Mouse (Mus musculus): Measurements from ENCODE around the gene Chst15. TPM values are rescaled to one million over a fixed set of nuclear protein-coding genes. Genes with fewer than 3 reads are reported as not detected.

Gene Chst15
- total RNA-seq, 2 experiments from 2014 or later = 34.1 to 34.7 TPM

DNA sequence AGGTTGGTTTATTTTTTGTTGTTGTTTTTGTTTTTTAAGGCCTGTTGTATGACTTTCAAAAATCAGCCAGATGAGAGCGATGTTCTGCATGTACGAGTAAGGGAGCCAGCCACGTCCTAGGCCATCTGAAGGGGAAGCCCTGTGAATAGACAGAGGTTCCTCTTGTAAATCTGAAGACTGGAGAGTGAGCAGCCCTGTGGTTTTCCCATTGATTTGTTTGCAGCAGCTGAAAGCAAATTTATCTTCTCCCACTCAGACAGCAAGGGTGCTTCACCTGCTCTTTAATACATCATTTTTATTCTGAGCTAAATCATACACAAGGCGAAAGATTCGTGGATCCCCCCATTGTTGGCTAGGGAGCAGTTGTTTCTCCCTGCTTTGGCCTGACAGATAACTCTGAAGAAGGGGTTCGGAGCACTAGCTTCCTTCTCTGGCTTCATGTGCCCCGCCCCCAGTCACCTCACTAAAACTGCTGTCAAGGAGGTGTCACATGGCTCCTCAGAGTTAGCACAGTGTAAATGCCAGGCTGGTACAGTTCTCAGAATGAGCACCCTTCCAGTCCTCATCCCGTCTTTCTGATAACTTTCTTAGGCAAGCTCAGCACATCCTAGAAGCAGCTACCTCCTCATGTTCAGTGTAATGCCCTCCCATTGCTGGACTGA lies 12.5 kb downstream of the Chst15 start:
- intact Hi-C loops (cut with DNase I) = no loop called here
- no peak for DNase-seq

GRCm38 (mm10) chr7:132303988-132304387 lies 13.0 kb downstream of the Chst15 start:
- intact Hi-C loops (cut with DNase I) = no loop called here

GRCm38 (mm10) chr7:132302508-132303241 lies 14.4 kb downstream of the Chst15 start:
- DNase-seq = no peak
- intact Hi-C loops (cut with DNase I) = no loop called here

More at GRCm38 (mm10) chr7:132303988-132304387, 13.0 kb downstream of the Chst15 start:
- DNase-seq = no peak

GRCm38 (mm10) chr7:132299661-132300210 lies 17.3 kb downstream of the Chst15 start:
- DNase-seq = no peak
- intact Hi-C loops (cut with DNase I) = no loop called here

DNA sequence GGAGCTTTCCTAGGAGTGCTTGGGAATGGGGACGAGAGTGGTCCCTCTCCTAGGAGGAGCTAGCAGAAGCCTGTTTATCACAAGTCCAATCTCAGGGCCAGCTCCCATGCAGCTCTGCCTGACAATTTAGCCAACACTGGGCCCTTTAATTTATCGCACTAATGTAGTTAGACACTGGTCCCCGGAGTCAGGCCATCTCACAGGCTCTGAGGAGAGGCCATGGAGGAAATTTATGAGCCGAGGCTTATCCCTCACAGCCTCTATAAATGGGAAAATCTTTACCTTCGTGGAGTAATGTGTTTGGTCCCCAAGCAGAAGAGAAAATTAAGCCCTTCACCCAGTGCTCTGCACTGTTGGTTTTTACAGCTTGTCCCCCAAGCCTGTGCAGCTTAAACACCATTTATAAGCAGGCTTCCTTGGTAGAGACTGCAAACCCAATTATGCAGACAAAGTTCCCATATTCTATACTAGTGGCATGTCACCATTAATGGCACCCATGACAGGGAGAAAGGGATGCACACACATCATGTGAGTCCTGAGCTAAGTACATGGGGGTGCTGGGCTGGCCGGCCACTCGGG lies 18.5 kb downstream of the Chst15 start:
- intact Hi-C loops (cut with DNase I) = no loop called here
- no peak for DNase-seq

GRCm38 (mm10) chr7:132296661-132297443 lies 20.2 kb downstream of the Chst15 start:
- intact Hi-C loops (cut with DNase I) = no loop called here
- no peak for DNase-seq

GRCm38 (mm10) chr7:132296132-132296531 lies 20.9 kb downstream of the Chst15 start:
- DNase-seq = peak; percentile 63
- intact Hi-C loops (cut with DNase I) = no loop called here

GRCm38 (mm10) chr7:132287340-132287664 lies 29.7 kb downstream of the Chst15 start:
- DNase-seq = peak; percentile 59
- intact Hi-C loops (cut with DNase I) = no loop called here

DNA sequence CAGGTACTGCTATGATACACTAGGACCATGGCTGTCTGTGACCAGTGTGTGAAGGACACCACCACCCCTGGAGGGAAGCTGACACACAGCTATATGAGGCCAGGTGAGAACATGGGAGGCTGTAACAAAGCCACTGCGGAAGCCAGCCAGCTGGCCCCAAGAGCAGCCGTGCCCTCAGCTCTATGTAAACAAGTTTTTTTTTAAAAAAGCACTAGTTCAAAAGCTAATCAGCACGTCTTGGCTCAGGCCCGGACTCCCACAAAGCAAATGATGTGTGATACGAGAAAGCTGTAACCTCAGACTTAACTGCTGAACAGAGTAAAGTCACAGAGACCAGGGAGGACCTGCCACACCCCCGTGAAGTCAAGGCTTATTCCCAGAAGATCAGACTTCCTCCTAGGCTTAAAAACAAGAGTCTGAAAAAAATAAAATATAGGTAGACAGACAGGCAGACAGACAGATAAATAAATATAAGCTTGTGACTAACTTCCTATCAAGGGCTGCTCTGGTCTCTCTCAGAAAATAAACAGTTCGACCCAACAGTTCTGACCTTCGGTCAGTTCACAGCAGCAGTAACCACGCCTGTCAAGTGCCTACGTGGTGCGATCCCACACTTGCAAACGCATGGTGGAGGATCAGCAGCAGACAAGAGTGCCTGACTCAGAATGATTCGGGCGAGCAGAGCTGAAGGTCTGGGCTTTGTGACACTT lies 30.2 kb downstream of the Chst15 start:
- DNase-seq = peak; percentile 28
- intact Hi-C loops (cut with DNase I) = no loop called here

GRCm38 (mm10) chr7:132284795-132285194 lies 32.2 kb downstream of the Chst15 start:
- peak; percentile 40 for DNase-seq

DNA sequence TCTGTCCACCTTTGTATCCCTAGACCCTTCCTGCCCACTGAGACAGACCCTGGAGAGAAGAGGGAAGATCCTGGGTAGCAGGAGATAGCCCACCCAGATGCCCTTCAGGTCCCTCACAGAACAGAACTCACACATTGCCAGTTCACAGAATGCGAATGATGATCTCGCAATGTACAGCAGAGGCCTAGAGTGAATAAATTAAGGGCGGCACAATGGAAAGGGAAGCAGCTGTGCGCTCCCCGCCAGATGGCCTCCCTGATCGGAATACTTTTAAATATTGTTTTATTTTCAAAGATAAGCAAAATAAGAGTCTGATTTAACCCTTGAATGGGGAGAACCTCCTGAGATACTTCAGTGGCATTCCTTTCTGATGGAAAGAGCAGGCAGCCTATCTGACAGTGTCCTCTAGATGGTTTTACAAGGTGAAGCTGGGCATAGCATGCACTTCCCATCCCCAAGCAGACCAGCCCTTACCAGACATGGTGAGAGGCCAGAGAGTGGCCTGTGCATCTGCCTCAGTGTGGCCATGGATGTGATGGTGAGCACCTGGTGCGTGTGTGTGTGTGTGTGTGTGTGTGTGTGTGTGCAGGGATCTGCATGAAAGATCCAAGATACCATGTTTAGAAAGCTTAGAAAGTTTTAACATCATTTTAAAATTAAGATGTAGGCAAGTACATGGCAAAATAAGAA lies 32.8 kb downstream of the Chst15 start:
- DNase-seq = no peak
- intact Hi-C loops (cut with DNase I) = no loop called here

More at GRCm38 (mm10) chr7:132284795-132285194, 32.2 kb downstream of the Chst15 start:
- intact Hi-C loops (cut with DNase I) = no loop called here

GRCm38 (mm10) chr7:132282576-132282975 lies 34.5 kb downstream of the Chst15 start:
- intact Hi-C loops (cut with DNase I) = no loop called here
- no peak for DNase-seq

- intact Hi-C loops (cut with DNase I) = no loop called here
Measured at GRCm38 (mm10) chr7:132282161-132282560, 34.9 kb downstream of the Chst15 start.

DNA sequence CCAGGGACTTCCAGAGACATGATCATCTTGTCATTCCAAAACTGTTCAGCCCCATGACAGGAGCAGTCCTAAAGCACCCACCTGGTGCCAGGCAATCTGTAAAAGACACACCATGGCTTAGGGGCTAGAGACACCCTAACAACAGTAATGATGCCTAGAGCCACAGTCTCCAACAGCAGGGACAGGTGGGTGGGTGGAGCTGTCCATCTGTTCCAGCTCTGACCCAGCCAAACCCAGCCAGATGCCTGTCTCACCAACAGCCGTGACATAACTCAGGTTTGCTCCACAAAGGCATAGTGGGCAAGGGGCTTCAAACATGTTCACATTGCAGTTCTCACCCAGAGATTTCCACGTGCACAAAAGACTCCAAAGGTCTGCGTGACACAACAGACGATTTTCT lies 35.3 kb downstream of the Chst15 start:
- DNase-seq = peak; percentile 77
- intact Hi-C loops (cut with DNase I) = no loop called here

More at GRCm38 (mm10) chr7:132282161-132282560, 34.9 kb downstream of the Chst15 start:
- no peak for DNase-seq

GRCm38 (mm10) chr7:132278658-132279057 lies 38.4 kb downstream of the Chst15 start:
- no peak for DNase-seq
- intact Hi-C loops (cut with DNase I) = no loop called here

DNA sequence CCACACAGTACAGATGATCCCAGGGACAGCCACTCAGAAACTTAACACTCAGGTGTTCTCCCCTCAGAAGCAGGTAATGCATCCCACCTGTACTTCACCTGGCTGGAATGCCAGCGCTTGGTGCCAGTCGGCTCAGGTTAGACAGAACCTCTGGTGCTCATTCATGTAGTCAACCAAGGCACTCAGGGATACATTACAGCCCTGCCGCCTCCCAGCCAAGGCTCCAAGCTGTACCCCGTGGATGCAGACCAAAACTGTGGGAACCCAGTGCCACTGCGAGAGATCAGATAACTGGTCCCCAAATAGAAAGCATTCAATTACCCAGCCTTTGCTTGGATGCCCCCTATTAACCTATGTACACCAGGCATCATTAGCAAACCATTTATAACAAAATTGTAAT lies 40.7 kb downstream of the Chst15 start:
- no peak for DNase-seq
- intact Hi-C loops (cut with DNase I) = no loop called here

- DNase-seq = no peak
- intact Hi-C loops (cut with DNase I) = no loop called here
Measured at GRCm38 (mm10) chr7:132273741-132274513, 43.1 kb downstream of the Chst15 start.

DNA sequence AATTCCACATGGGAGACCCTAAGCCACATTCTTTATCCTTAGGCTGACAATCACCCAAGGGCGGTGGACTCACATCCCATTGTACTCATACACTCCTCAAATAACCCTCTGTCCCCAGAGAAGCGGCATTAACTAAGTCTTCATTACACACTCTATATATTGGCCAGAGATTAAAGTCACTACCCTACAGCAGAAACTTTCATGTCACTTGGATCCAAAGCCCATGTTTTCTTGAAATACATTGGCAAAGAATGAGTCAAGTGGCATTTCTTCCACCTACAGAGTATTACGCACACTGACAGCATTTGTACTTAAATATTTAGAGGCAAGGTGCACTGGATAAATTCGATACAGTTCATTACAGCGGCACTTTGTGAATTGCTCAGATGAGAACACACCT lies 44.0 kb downstream of the Chst15 start:
- intact Hi-C loops (cut with DNase I) = no loop called here

DNA sequence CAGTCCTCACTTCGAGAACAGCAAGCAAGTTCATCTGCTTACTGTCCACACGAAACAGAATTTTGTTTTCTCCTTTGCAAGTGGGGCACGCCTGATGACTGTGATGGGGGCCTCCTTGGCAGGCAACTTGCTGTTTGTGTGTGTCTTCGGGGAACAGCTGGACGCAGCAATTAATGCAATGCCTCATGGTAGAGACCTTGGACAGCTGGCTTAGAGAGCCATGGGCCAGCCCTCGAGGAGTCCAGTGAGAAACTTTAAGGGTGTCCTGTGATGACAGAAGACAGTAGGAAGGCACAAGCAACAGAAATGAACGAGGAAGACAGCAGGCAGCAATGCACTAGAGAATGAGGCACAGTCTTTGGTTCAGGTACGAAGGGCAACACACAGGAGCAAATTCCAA lies 46.7 kb downstream of the Chst15 start:
- intact Hi-C loops (cut with DNase I) = no loop called here
- no peak for DNase-seq

More for the DNA sequence above, 44.0 kb downstream of the Chst15 start:
- no peak for DNase-seq
